Mouse (Mus musculus) midbrain, embryonic 10.5 days (tissue): Measurements from ENCODE around the gene Spred1. TPM values are rescaled to one million over a fixed set of nuclear protein-coding genes. Genes with fewer than 3 reads are reported as not detected.

Experiments used
- DNase-seq: peaks from one replicate; pipeline ENCODE4 v3.0.0-alpha.2; 2017; ENCODE audit warnings: low spot score
- H3K27ac ChIP-seq: fragments of 300-500 bp; sonication (generic); replicated peaks from 2 replicates; pipeline ENCODE4 v1.5.1; 2016; ENCODE audit warnings: mild to moderate bottlenecking
- H3K27me3 ChIP-seq: fragments of 300-500 bp; sonication (generic); 2 replicates; pipeline ENCODE4 v1.6.1; 2016; ENCODE audit warnings: low read depth, mild to moderate bottlenecking; ENCODE audit not compliant: poor library complexity, severe bottlenecking
- H3K36me3 ChIP-seq: fragments of 300-500 bp; sonication (generic); 2 replicates; pipeline ENCODE4 v1.6.1; 2016; ENCODE audit warnings: mild to moderate bottlenecking, moderate library complexity
- H3K4me1 ChIP-seq: fragments of 300-500 bp; sonication (generic); 2 replicates; pipeline ENCODE4 v1.6.1; 2016
- H3K4me3 ChIP-seq: fragments of 300-500 bp; sonication (generic); 2 replicates; pipeline ENCODE4 v1.5.1; 2016; ENCODE audit warnings: mild to moderate bottlenecking, moderate library complexity
- H3K9me3 ChIP-seq: fragments of 300-500 bp; sonication (generic); replicated peaks from 2 replicates; pipeline ENCODE4 v1.6.1; 2016; ENCODE audit warnings: mild to moderate bottlenecking
- WGBS: fragments of 180-500 bp; shearing (Covaris S2); methylation state at CpG from one replicate; pipeline ENCODE4 v1.1.7; 2016; 5-methylcytosine and 5-hydroxymethylcytosine counted together
- polyA plus RNA-seq: library from polyadenylated mRNA; unstranded; fragments of >200 nt; fragmentation: Nextera tagmentation; extraction: Ambion mirVana; gene quantifications from 2 replicates; pipeline ENCODE4 v1.2.1, GENCODE M21; 2016

The Spred1 gene
- polyA plus RNA-seq: 7.2 and 8.5 TPM in 2 replicates

DNA sequence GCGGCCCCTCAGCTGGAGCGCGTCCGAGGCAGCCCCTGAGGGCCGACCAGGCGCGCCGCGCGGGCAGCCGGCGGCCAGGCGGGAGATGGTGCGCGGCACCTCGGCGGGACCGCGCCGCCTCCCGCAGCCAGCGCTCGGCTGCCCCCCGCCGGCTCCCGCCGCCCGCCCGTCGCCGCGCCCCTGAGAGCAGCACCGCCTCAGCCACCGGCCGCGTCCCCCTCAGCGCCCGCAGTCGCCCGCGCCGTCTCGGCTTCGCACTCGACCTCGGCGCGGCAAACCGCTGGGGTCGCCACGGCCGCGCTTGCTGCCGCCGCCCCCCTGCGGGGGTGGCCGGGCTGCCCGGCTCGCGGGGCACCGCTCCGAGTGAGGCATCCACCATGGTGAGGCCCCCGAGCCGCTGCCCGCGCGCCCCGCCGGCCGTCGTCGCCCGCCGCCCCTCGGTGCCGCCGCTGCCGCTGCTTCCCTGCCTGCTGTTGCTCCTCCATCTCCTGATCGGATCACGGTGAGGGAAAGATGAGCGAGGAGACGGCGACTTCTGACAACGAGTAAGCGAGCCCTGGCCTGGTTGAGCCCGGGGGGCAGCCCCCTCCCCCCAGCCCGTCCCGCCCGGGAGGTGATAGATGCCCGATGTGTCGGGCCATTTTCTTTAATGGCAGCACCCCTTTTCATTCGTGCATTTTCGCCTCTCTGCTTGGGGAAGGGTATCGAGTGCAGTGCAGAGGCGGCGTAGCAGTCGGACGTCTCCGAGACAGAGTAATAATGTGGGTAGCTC lies at the start of gene Spred1:
Gene Spred1 (plus strand): TSS at position 163 of the 772 bp plus-strand sequence.
- 3% methylated on average over 99 of the region's 99 CpGs for WGBS
- peak; percentile 72 for DNase-seq
- H3K4me3 ChIP-seq: peak within 1 kb of the TSS; percentile 96
- peaks cover 37% of the 10 kb centered on the region for H3K4me1 ChIP-seq
- H3K27ac ChIP-seq: peak within 1 kb of the TSS; percentile 99
- no peaks in the 10 kb centered on the region for H3K9me3 ChIP-seq
- peaks cover 16% of the 10 kb centered on the region for H3K27me3 ChIP-seq
- H3K36me3 ChIP-seq: no peaks in the 10 kb centered on the region

DNA sequence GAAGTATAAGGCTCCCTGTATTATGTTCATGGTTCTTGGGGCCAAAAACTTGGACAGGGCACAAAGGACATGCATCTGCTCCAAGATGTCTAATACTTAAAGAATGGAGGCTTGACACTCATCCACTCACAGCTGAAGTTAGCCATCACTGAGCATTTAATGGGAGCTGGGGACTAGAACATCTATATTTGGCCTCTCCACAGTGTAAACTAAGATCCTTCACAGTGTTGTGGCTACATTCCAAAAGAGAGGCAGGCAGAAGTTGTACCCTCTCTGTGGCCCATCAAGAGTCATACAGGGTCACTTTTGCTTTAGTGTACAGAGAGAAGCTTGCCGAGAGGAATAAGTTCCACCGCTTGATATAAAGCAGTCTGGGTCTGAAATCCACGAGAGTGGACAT lies 49.6 kb upstream of the Spred1 start:
- Histone ChIP-seq H3K4me3 (no peak overlapping the region), H3K9me3 (no peaks in the 10 kb centered on the region), H3K27me3 (no peaks in the 10 kb centered on the region), H3K27ac (no peak overlapping the region), H3K36me3 (no peaks in the 10 kb centered on the region), H3K4me1 (no peaks in the 10 kb centered on the region)
- DNase-seq: no peak
- 89% methylated on average over 3 of the region's 3 CpGs for WGBS

DNA sequence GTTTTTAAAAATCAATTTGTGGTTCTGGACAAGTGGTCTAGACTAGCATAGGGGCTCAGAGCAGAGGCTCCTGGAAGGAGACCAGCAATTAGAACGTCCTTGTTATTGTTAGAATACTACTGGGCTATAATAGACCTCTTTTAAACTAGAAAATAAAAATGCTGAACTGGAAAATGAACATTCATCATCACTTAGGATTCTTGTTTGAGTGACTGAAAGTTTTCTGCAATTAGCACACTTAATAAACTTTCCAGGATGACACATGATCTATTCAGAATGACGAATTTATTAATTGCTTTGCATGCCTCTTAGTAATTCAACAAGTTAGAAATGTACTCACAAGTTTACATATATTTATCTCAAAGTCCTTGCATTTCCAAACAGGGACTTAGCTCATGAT lies 42.5 kb upstream of the Spred1 start:
- Histone ChIP-seq H3K36me3 (no peaks in the 10 kb centered on the region), H3K4me1 (no peaks in the 10 kb centered on the region), H3K27ac (no peak overlapping the region), H3K9me3 (no peaks in the 10 kb centered on the region), H3K27me3 (no peaks in the 10 kb centered on the region), H3K4me3 (no peak overlapping the region)
- WGBS: 85% methylated on average over 2 of the region's 2 CpGs
- no peak for DNase-seq

DNA sequence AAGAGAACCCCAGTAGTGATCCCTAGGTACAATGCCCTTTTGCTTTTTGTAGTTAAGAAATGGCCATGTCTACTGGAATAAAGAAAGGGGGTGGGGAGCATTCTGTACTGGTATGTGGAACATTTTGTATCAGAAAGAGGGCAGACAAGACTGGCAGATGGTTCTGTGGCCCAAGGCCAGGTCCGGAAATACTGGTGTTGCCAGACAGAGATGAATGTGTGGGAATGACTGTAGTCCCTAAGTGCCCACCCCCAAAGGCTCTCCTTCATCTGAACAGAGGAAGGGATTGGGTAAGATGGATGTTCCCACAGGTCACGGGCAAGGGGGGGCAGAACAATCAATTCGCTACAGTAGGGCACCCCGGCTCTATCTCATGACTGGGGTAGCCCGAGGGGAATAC lies 41.6 kb upstream of the Spred1 start:
- H3K4me3 ChIP-seq: no peak overlapping the region
- no peak overlapping the region for H3K27ac ChIP-seq
- DNase-seq: no peak
- H3K36me3 ChIP-seq: no peaks in the 10 kb centered on the region
- H3K4me1 ChIP-seq: no peaks in the 10 kb centered on the region
- no peaks in the 10 kb centered on the region for H3K9me3 ChIP-seq
- H3K27me3 ChIP-seq: no peaks in the 10 kb centered on the region
- WGBS: 89% methylated on average over 5 of the region's 5 CpGs

DNA sequence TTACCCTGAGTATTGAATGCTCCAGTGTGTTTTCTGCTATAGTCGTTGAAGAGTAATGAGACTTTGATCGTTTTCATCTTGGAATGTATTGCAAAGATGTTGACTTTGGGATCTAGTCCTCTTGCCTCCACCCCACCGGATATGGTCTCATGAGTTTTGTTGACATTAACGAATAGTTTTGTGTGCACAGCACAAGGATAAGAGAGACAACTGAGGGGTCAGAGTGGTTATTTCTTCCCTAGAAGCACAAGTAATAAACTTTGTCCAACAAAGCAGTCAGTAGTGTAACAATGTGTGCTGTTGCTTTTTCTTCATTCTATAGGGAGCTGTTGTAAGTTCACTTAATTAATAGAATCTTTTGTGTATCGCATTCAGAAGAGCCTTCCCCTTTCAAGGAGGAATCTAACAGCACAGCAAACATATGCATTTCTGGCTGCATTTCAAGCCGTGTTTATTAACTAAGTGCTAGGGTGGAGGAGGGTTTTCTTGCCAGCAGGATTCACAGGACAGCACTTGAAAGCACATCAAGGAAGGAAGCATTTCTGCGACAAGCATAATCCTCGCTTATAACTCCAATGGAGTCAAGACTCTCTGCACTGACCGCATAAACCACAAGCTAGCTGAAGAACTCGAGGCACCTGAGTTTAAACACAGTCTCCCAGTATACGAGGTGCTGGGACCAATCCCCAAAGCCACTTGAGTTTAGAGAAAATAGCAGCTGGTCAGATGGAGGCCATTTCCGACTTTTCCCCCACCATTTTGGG lies 35.0 kb upstream of the Spred1 start:
- no peaks in the 10 kb centered on the region for H3K9me3 ChIP-seq
- WGBS: 87% methylated on average over 12 of the region's 12 CpGs
- no peak for DNase-seq
- H3K36me3 ChIP-seq: no peaks in the 10 kb centered on the region
- peaks cover 22% of the 10 kb centered on the region for H3K27me3 ChIP-seq
- H3K4me3 ChIP-seq: no peak overlapping the region
- peaks cover 10% of the 10 kb centered on the region for H3K4me1 ChIP-seq
- H3K27ac ChIP-seq: no peak overlapping the region

DNA sequence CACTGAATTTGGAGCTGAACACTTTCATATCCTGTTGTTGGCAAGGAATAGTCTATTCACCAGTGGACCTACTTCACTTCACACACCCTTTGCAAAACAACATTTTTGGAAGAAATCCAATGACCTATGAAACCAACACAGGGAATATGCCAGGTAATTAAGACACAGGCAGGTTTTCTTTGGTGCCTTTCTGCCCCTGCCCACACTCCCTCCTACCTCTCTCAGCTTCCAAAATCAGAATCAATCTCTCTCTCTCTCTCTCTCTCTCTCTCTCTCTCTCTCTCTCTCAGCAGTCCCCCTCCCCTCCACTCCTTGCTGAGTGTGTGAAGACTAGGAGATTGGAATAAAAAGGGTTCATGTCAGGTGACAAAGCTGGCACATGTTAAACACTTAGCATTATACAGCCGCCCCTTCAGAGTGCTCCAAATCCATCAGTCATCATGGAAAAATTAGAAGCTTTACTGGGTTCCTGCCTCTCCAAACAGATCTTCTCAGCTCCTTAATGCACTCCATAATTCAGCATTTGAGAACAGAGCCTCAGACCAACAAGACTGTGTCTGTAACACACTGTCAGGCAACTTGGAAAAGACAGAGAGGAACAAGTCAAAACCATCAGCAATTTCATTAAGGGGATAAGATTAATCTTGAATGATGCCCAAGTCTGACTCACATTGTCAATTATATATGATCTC lies 34.3 kb upstream of the Spred1 start:
- Histone ChIP-seq H3K9me3 (no peaks in the 10 kb centered on the region), H3K36me3 (no peaks in the 10 kb centered on the region), H3K27ac (no peak overlapping the region), H3K4me1 (peaks cover 10% of the 10 kb centered on the region), H3K27me3 (peaks cover 26% of the 10 kb centered on the region), H3K4me3 (no peak overlapping the region)
- WGBS: 89% methylated on average over 1 of the region's 1 CpGs
- DNase-seq: no peak

DNA sequence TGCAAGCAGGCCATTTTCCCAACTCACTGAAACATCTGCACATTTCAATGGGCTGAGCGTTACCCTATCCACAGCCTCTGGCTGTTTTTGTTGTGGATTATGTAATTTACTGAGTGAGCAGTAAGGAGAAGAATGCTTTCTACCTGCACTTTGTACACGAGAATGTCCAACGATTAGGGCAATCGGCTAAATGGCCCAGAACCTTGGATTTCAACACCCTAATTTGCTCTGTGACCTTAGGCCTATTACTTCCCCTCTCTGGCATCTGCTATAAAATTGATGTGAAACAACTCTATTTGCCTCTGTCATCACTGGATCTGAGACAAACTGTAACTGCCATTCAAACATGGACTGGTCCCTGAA lies 33.7 kb upstream of the Spred1 start:
- peaks cover 32% of the 10 kb centered on the region for H3K27me3 ChIP-seq
- no peak overlapping the region for H3K4me3 ChIP-seq
- no peaks in the 10 kb centered on the region for H3K9me3 ChIP-seq
- H3K36me3 ChIP-seq: no peaks in the 10 kb centered on the region
- no peak overlapping the region for H3K27ac ChIP-seq
- WGBS: 86% methylated on average over 4 of the region's 4 CpGs
- no peak for DNase-seq
- peaks cover 10% of the 10 kb centered on the region for H3K4me1 ChIP-seq

DNA sequence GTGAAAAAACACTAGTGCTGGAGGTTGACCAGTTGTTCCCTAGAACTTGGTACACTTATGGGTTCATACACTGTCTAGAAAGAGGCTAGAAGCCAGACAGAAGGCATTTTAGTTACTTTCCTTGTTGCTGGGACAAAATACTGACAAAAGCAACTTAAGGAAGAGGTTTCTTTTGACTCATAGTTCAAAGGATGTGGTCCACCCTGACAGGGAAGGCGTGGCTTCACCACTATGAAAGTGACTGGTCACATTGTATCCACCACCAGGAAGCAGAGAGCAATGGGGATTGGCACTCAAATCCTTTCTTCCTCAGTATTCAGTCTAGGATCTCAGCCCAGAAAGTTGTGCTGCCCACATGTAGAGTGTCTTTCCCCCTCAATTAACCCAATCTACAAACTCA lies 31.7 kb upstream of the Spred1 start:
- Histone ChIP-seq H3K4me1 (peaks cover 14% of the 10 kb centered on the region), H3K9me3 (no peaks in the 10 kb centered on the region), H3K27me3 (peaks cover 43% of the 10 kb centered on the region), H3K4me3 (no peak overlapping the region), H3K36me3 (no peaks in the 10 kb centered on the region), H3K27ac (no peak overlapping the region)
- 85% methylated on average over 1 of the region's 1 CpGs for WGBS
- DNase-seq: no peak

DNA sequence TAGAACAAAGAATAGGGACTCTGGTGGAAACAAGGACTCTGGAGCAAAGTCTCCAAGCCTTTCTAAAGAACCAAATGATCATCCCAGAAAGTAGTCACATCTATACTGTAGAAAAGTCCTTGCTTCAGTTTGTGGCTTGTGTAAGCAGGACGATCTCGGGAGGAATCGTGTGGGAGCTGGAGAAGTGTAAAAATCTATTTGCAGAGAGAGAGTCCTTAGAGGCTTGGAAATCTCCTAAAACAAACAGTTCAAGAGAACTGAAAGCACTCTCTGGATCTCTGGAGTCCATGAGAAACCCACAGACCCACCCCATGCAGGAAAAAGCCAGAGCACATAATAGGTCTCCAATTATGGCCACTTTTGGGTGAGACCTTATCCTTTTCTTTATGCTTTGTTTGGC lies 31.1 kb upstream of the Spred1 start:
- no peak for DNase-seq
- 56% methylated on average over 3 of the region's 3 CpGs for WGBS
- H3K36me3 ChIP-seq: no peaks in the 10 kb centered on the region
- H3K27me3 ChIP-seq: peaks cover 43% of the 10 kb centered on the region
- H3K4me1 ChIP-seq: peaks cover 14% of the 10 kb centered on the region
- H3K4me3 ChIP-seq: no peak overlapping the region
- no peak overlapping the region for H3K27ac ChIP-seq
- H3K9me3 ChIP-seq: no peaks in the 10 kb centered on the region

DNA sequence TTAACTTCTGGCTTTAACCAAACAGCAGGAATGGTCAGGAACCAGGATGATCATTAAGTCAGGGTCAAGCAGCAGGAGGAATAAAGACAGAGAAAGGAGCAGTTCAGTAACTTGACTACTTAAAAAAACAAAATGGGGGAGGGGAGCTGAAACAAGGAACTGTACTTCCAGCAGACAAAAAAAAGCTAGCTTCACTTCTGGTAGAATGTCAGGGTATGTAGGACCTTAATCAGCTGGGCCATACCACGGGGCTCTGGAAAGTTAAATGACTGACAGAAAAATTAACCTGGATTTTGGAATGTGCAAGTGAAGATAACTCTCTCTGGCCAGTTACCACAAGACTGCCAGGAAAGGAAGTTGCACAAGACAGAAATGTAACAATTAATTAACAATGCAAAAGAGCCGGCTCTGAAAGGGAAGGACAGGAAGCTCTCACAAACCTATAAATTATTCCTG lies 28.2 kb upstream of the Spred1 start:
- Histone ChIP-seq H3K27ac (no peak overlapping the region), H3K9me3 (no peaks in the 10 kb centered on the region)
- no peak for DNase-seq

DNA sequence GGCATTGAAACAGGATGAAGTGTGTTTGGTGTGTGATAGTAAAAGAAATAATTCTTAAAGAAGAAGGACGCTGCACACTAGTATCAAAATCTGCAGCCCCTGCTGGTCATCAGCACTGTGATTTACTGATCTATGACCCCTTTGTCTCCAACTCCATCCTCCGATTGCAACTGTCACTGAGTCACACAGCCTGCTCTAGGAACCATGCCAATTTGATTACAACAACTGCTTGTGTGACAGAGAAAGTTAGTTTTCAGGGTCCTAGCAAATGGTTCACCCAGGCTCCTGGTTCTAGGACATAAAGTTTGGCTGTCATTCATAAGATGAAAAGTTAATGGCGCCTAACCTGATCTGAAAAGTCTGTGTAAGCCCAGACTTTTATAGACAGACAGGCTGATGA lies 25.7 kb upstream of the Spred1 start:
- Histone ChIP-seq H3K27me3 (peaks cover 41% of the 10 kb centered on the region), H3K36me3 (no peaks in the 10 kb centered on the region), H3K4me1 (peaks cover 11% of the 10 kb centered on the region), H3K9me3 (no peaks in the 10 kb centered on the region), H3K27ac (no peak overlapping the region), H3K4me3 (no peak overlapping the region)
- no peak for DNase-seq
- WGBS: 57% methylated on average over 3 of the region's 3 CpGs

More for the DNA sequence above, 28.2 kb upstream of the Spred1 start:
- Histone ChIP-seq H3K4me3 (no peak overlapping the region), H3K27me3 (peaks cover 38% of the 10 kb centered on the region), H3K36me3 (no peaks in the 10 kb centered on the region), H3K4me1 (peaks cover 14% of the 10 kb centered on the region)
- 71% methylated on average over 2 of the region's 2 CpGs for WGBS

DNA sequence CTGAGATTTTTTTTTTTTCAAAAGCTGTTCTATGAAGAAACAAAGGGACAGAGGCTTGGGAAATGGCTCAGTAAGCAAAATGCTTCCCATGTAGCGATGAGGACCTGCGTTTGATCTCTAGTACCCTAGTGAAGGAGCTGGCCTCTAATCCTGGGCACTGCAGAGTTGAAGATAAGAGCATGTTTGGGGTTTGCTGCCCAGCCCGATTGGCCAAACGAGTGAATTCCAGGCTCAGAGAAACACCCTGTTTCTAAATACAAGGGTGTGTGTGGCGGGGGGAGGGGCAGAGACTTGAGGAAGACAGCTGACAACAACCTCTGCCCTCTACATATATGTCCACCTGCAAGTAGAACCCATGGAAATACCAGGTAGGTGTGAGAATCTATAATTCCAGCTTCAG lies 23.9 kb upstream of the Spred1 start:
- peak; percentile 9 for DNase-seq
- no peak overlapping the region for H3K4me3 ChIP-seq
- no peaks in the 10 kb centered on the region for H3K9me3 ChIP-seq
- peaks cover 7% of the 10 kb centered on the region for H3K4me1 ChIP-seq
- no peaks in the 10 kb centered on the region for H3K36me3 ChIP-seq
- H3K27me3 ChIP-seq: peaks cover 32% of the 10 kb centered on the region
- WGBS: 68% methylated on average over 5 of the region's 5 CpGs
- no peak overlapping the region for H3K27ac ChIP-seq

DNA sequence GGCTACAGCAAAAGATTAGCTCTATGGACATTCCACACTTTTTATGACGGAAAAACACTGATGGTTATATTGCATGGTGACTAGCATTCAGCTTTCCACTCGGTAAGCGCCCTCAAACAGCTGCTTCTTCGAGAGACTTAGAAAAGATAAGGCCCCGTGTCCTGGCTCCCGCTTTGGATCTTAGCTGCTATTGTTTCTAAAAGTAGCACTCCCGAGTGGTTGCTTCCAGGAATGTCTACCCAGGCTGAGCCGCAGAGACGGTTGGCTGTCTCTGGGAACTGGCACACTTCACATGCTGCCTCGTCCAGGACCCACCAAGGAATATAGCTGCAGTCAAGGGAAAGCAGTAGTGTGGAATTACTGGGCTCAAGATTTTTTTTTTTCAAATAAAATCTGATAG lies 21.9 kb upstream of the Spred1 start:
- peaks cover 21% of the 10 kb centered on the region for H3K27me3 ChIP-seq
- H3K9me3 ChIP-seq: no peaks in the 10 kb centered on the region
- H3K27ac ChIP-seq: no peak overlapping the region
- 37% methylated on average over 10 of the region's 10 CpGs for WGBS
- no peak overlapping the region for H3K4me3 ChIP-seq
- H3K4me1 ChIP-seq: peaks cover 22% of the 10 kb centered on the region
- no peak for DNase-seq
- H3K36me3 ChIP-seq: no peaks in the 10 kb centered on the region
